ENCODE assay signal across 17 mouse cellular contexts in the genomic region with DNA sequence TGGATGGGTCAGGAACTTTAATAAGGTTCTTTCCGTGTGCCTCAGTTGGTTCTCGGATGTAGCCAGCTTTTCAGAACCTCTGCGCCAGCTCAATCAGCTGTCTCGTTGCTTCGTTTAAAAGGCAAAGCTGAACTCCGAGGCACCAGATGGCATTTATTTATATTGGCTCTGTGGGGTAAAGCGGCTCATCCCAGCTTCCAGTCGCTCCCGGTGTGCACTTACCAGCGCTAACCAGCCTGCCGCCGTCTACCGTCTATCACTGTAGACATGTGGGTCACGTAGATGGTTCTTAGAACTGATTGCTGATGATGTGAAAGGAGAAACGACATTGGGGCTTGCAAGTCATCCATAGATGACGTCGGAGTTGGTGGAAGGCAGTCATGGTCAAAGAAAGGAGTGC. TPM values are rescaled to one million over a fixed set of nuclear protein-coding genes. Genes with fewer than 3 reads are reported as not detected.
DNase-seq lines count a peak whose midpoint lies in the region; ATAC-seq and TF ChIP-seq lines count a peak whose summit lies in the region.
"Had no signal": no experiment of that assay in that cellular context is flagged by ENCODE, and none has a peak within 500 bp of the region (broad histone marks: within the 10 kb centered on the region; RNA-seq: fewer than 3 reads in every experiment).

No protein-coding gene starts in this region.

- H3K4me1 ChIP-seq in lung, adult 2 months (ENCODE audit: control insufficient read depth, insufficient read depth, low read length): peaks cover 2% of the 10 kb centered on the region; the same call in 1 of the 2 replicates

- peak; percentile 35 for ATAC-seq in frontal cortex, adult (ENCODE audit: low TSS enrichment)
- ATAC-seq: intestine, postnatal 0 days had no signal

- peak; percentile 22 to 34 for DNase-seq in cerebellum, postnatal 10 days
- no peak for DNase-seq in cerebellum, postnatal 36 days
- no peak for DNase-seq in frontal cortex, postnatal 36 days (ENCODE audit: low spot score in 2 of 2)
- no peak for DNase-seq in lung, adult 2 months
- DNase-seq in lung, postnatal 25 days (ENCODE audit: low spot score): no peak
- DNase-seq in brain, embryonic 14.5 days (ENCODE audit: low read depth): peak; percentile 54
- DNase-seq in spleen, adult 12 weeks (ENCODE audit: low spot score): no peak
- DNase-seq: adrenal gland, adult 8-10 months had no signal

- no peak for TF ChIP-seq CTCF in lung, adult 2 months (IDR thresholded peaks at IDR 0.05; ENCODE audit: insufficient read depth, low read length)
- no peak for TF ChIP-seq CTCF in brain, embryonic 14.5 days (IDR thresholded peaks at IDR 0.05; ENCODE audit: borderline replicate concordance, extremely low read depth, insufficient read depth, insufficient read length)

- peak overlapping the region; percentile 19 for H3K4me3 ChIP-seq in lung, adult 2 months (replicated peaks; ENCODE audit: extremely low read depth, low read depth, low read length)
- H3K4me3 ChIP-seq: erythroblast, embryonic 14.5 days; gastrocnemius, adult 2 months; heart, adult 2 months; heart, embryonic 13.5 days; megakaryocyte, embryonic 14.5 days; midbrain, embryonic 12.5 days; neural tube, embryonic 15.5 days had no signal

- TF ChIP-seq POLR2A in lung, adult 2 months (IDR thresholded peaks at IDR 0.05; ENCODE audit: borderline replicate concordance, extremely low read depth, low read depth, low read length): no peak
- no peak for TF ChIP-seq POLR2A in brain, embryonic 14.5 days (IDR thresholded peaks at IDR 0.05; ENCODE audit: borderline replicate concordance, extremely low read depth, insufficient read depth, insufficient read length, poor library complexity, severe bottlenecking)

- whole genome bisulfite sequencing in lung, adult 2 months: 82% methylated on average over 17 of the region's 17 CpGs

RNA-seq across cellular contexts. Expression of a gene that starts 5.7 kb away (rescaled TPM):
- polyA plus RNA-seq in lung, adult 2 months (2012; rRNA removed): 37.1 and 56.1 TPM in 2 replicates
- polyA plus RNA-seq in brain, embryonic 14.5 days (2012; rRNA removed): 2.7 and 3.1 TPM in 2 replicates
- polyA plus RNA-seq: erythroblast, embryonic 14.5 days had no signal

Comparison
In these comparisons a context has a peak if more than half of its experiments do, and no peak if none do; other contexts are left out.
1. DNase-seq: peak in cerebellum, postnatal 10 days (2 of 2) and brain, embryonic 14.5 days (single experiment); none in cerebellum, postnatal 36 days (0 of 2), frontal cortex, postnatal 36 days (0 of 2), lung, adult 2 months (single experiment), lung, postnatal 25 days (single experiment) and spleen, adult 12 weeks (single experiment).